Mouse (Mus musculus) embryonic facial prominence, embryonic 14.5 days (tissue): ENCODE measurements around the gene Diaph3. TPM values are rescaled to one million over a fixed set of nuclear protein-coding genes. Genes with fewer than 3 reads are reported as not detected.
A peak's percentile ranks its signal among the peaks of the same experiment; 100 is the strongest.

Source experiments
- ATAC-seq: fragments of 200-750 bp; cut with Nextera tagmentation; 2 replicates; pipeline ENCODE4 v1.8.0; 2017; ENCODE audit warnings: low read depth, moderate number of reproducible peaks, moderate TSS enrichment
- DNase-seq: peaks from one replicate; pipeline ENCODE4 v3.0.0-alpha.2; 2015; ENCODE audit warnings: low spot score
- H3K27ac ChIP-seq: fragments of 300-500 bp; sonication (generic); replicated peaks from 2 replicates; pipeline ENCODE4 v1.5.1; 2014; ENCODE audit warnings: low read depth, mild to moderate bottlenecking, low read length, moderate library complexity
- H3K27me3 ChIP-seq: fragments of 300-500 bp; sonication (generic); replicated peaks from 2 replicates; pipeline ENCODE4 v1.6.1; 2014; ENCODE audit warnings: low read length; ENCODE audit not compliant: control insufficient read depth, insufficient read depth
- H3K36me3 ChIP-seq: fragments of 300-500 bp; sonication (generic); 2 replicates; pipeline ENCODE4 v1.6.1; 2014; ENCODE audit warnings: low read length, mixed read lengths; ENCODE audit not compliant: control insufficient read depth, insufficient read depth
- H3K4me1 ChIP-seq: fragments of 300-500 bp; sonication (generic); 2 replicates; pipeline ENCODE4 v1.6.1; 2014; ENCODE audit warnings: antibody characterized with exemption, low read length; ENCODE audit not compliant: control insufficient read depth, insufficient read depth
- H3K4me2 ChIP-seq: fragments of 300-500 bp; sonication (generic); 2 replicates; pipeline ENCODE4 v1.6.1; 2014; ENCODE audit warnings: low read depth, mild to moderate bottlenecking, low read length, moderate library complexity, mixed read lengths
- H3K4me3 ChIP-seq: fragments of 300-500 bp; sonication (generic); 2 replicates; pipeline ENCODE4 v1.5.1; 2014; ENCODE audit warnings: low read depth, mild to moderate bottlenecking, low read length
- H3K9ac ChIP-seq: fragments of 300-500 bp; sonication (generic); 2 replicates; pipeline ENCODE4 v1.6.1; 2014; ENCODE audit warnings: low read depth, mild to moderate bottlenecking, low read length, moderate library complexity, mixed read lengths
- H3K9me3 ChIP-seq: fragments of 300-500 bp; sonication (generic); 2 replicates; pipeline ENCODE4 v1.6.1; 2016; ENCODE audit warnings: low read length; ENCODE audit not compliant: control insufficient read depth
- WGBS: fragments of 180-500 bp; shearing (Covaris S2); extraction: QIAGEN DNeasy Blood & Tissue Kit; methylation state at CpG from one replicate; pipeline ENCODE4 v1.1.7; 2014; 5-methylcytosine and 5-hydroxymethylcytosine counted together
- polyA plus RNA-seq: library from polyadenylated mRNA; unstranded; fragments of >200 nt; fragmentation: Nextera tagmentation; extraction: Ambion mirVana; gene quantifications from 2 replicates; pipeline ENCODE4 v1.2.1, GENCODE M21; 2014

Diaph3 gene
- polyA plus RNA-seq, 1 experiment from 2014 or later: 9.5 TPM

DNA sequence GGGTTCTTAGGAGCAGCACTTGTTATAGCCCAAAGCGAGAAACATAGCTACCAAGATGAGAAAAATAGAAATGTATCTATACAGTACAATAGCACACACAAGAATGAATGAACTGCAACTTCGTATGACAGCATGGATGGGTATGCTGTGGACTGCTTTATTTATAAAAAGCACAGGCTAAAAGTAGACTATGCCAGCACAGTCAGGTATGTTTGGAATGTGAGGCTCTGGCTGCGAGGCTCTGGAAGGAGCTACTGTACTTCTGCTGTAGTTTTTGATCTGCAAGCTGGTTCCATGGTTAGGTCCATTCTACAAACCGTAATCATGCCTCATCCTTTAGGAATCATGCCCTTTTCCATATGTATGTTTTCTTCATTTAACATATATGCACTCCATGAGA lies 383.9 kb downstream of the Diaph3 start:
- Histone ChIP-seq H3K27ac (peak overlapping the region; percentile 8; the same call in 1 of the 2 replicates), H3K4me1 (peaks cover 8% of the 10 kb centered on the region), H3K9ac (no peak overlapping the region), H3K4me2 (no peak overlapping the region), H3K27me3 (no peaks in the 10 kb centered on the region), H3K36me3 (no peaks in the 10 kb centered on the region), H3K4me3 (no peak overlapping the region), H3K9me3 (no peaks in the 10 kb centered on the region)
- no peak for ATAC-seq
- WGBS: 50% methylated on average over 4 of the region's 4 CpGs
- no peak for DNase-seq

DNA sequence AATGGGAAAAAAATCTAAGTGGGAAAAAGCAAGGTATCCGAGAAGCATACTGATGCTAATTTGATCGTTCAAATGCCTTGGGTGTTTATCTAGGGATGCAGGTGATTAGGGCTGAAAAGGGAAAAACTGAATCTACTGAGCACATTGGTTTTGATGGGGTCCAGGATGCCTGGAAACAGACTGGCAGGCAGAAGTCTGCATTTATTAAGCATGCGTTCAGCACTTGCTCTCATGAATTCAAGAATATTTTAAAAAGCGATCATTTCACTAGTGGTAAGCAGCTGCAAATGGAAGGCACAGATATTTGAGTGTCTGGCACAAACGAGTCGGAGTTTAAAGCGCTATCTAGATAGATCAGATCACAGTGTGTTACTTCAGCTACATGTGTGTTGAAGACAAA lies 390.7 kb downstream of the Diaph3 start:
- Histone ChIP-seq H3K9ac (no peak overlapping the region), H3K36me3 (no peaks in the 10 kb centered on the region), H3K4me1 (no peaks in the 10 kb centered on the region), H3K27me3 (no peaks in the 10 kb centered on the region), H3K27ac (no peak overlapping the region), H3K9me3 (no peaks in the 10 kb centered on the region), H3K4me3 (no peak overlapping the region), H3K4me2 (no peak overlapping the region)
- WGBS: 77% methylated on average over 7 of the region's 7 CpGs
- ATAC-seq (no peak), DNase-seq (no peak)

DNA sequence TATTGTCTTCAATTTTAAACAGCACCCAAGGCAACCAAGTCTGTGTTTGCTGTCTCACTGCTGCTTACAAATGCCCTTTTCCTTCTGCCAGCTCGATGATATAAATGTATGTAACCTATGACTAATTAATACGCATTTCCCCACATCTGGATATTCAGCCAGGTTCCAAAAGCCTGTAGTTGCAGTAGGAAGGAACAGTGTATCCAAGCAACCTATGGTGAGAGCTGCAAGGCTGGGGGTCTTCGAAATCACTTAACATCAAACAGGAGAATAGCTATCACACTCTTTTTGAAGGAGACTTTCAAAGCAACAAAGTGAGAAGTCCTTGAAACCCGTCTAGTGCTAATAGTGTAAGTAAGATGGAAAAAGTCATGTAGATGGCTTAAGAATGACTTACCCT lies 391.6 kb downstream of the Diaph3 start:
- Histone ChIP-seq H3K9ac (no peak overlapping the region), H3K27me3 (no peaks in the 10 kb centered on the region), H3K4me2 (no peak overlapping the region), H3K27ac (no peak overlapping the region), H3K9me3 (no peaks in the 10 kb centered on the region), H3K4me1 (no peaks in the 10 kb centered on the region), H3K36me3 (no peaks in the 10 kb centered on the region), H3K4me3 (no peak overlapping the region)
- ATAC-seq (no peak), DNase-seq (no peak)
- WGBS: 74% methylated on average over 4 of the region's 4 CpGs

DNA sequence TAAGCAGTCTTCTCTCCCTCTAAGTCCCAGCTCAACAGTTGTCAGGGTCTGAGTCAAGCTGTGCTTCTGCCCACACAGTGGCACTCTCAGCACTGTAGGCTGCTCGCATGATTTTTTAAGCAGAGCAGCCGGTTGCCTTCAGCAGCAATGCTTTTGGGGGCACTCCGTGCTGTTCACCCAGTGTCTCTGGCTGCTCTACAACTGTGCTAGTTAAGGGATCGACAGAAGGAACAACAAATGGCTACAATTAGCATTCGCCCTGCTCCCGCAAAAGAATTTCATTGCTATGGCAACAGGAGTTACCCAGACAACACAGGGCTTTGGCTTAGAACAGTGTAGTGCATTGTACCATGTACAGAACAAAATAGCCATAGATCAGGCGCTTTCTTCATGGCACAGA lies 392.2 kb downstream of the Diaph3 start:
- DNase-seq (peak; percentile 82), ATAC-seq (peak; percentile 96)
- no peak overlapping the region; the same call in 1 of the 2 replicates for H3K27ac ChIP-seq
- H3K9ac ChIP-seq: peak overlapping the region; percentile 35; the same call in 1 of the 2 replicates
- H3K4me2 ChIP-seq: peak overlapping the region; percentile 37
- no peaks in the 10 kb centered on the region for H3K4me1 ChIP-seq
- H3K36me3 ChIP-seq: no peaks in the 10 kb centered on the region
- H3K27me3 ChIP-seq: no peaks in the 10 kb centered on the region
- 12% methylated on average over 7 of the region's 7 CpGs for WGBS
- H3K9me3 ChIP-seq: no peaks in the 10 kb centered on the region
- H3K4me3 ChIP-seq: no peak overlapping the region

DNA sequence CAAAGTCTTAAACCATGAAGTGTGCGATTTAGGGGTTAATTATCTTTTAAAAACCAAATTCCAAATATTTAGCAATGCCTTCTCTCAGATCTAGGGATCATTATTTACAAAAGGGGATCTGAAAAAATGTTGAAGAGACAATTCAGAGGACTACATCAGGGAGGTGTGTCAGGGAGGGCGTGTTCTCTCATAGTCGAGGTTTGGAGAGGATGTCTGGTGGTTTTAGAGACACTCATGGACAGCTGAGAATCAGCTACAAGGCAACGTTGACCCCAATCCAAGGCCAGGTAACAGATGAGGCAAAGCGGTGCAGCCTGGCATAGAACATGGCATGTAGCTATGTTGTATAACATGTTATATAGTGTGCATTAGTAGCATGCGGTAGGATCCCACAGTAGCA lies 396.5 kb downstream of the Diaph3 start:
- ATAC-seq (no peak), DNase-seq (no peak)
- no peaks in the 10 kb centered on the region for H3K36me3 ChIP-seq
- WGBS: 89% methylated on average over 6 of the region's 6 CpGs
- no peaks in the 10 kb centered on the region for H3K4me1 ChIP-seq
- H3K4me3 ChIP-seq: no peak overlapping the region
- H3K27ac ChIP-seq: no peak overlapping the region
- no peak overlapping the region for H3K4me2 ChIP-seq
- no peaks in the 10 kb centered on the region for H3K9me3 ChIP-seq
- no peaks in the 10 kb centered on the region for H3K27me3 ChIP-seq
- no peak overlapping the region for H3K9ac ChIP-seq

DNA sequence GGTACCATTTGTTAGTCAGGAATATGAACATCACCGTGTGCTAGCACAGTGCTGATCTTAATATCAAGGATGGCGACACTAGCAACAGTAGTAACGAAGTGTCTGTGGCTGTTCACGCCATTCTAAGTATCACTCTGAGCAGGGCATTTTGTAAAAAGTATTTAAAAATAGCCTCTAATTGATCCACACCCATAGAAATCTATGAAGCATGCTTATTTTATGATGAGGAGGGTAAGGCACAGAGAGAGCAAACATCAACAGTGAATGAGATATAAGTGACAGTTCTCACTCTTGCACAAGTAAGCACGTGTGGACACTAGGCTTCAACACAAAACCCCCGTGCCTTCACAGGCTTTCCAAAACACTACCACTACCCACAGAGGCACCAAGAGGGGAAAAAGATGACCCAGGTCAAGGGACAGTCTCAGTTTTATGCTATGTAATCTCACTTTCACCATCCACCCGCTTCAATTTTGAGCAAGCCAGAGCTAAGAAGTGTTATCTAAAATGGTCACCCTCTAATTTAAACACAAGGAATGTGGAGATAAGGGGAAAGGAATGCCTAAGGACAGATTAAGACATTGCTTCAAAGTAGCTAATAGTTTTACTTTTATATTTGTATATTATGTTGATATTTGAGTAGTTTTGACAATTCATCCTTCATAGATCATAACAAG lies 399.0 kb downstream of the Diaph3 start:
- DNase-seq (no peak), ATAC-seq (no peak)
- no peaks in the 10 kb centered on the region for H3K36me3 ChIP-seq
- WGBS: 90% methylated on average over 7 of the region's 7 CpGs
- no peaks in the 10 kb centered on the region for H3K9me3 ChIP-seq
- H3K4me1 ChIP-seq: no peaks in the 10 kb centered on the region
- H3K27ac ChIP-seq: no peak overlapping the region
- no peak overlapping the region for H3K4me2 ChIP-seq
- no peak overlapping the region for H3K4me3 ChIP-seq
- no peak overlapping the region for H3K9ac ChIP-seq
- no peaks in the 10 kb centered on the region for H3K27me3 ChIP-seq

DNA sequence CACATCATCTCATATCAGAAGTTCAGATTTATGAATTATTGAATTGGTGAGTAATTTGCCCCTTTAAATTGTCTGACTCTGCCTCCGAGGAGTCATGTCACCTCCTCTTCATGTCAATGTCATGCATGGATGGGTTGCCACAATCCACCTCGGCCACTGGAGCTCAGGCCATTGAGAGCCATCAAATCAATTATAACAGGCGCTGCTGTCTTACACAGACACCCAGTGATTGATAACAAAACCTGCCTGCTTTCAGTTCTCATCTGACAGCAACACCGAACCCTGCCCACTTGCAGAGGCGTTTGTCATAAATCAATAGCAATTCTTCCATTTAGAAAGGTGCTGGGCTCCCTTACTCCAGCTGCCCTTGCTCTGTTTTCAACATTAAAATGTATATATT lies 402.1 kb downstream of the Diaph3 start:
- 71% methylated on average over 5 of the region's 5 CpGs for WGBS
- no peak overlapping the region for H3K4me2 ChIP-seq
- H3K27ac ChIP-seq: no peak overlapping the region
- DNase-seq (no peak), ATAC-seq (no peak)
- H3K4me3 ChIP-seq: no peak overlapping the region
- H3K27me3 ChIP-seq: no peaks in the 10 kb centered on the region
- no peaks in the 10 kb centered on the region for H3K9me3 ChIP-seq
- H3K4me1 ChIP-seq: no peaks in the 10 kb centered on the region
- H3K36me3 ChIP-seq: no peaks in the 10 kb centered on the region
- H3K9ac ChIP-seq: no peak overlapping the region

DNA sequence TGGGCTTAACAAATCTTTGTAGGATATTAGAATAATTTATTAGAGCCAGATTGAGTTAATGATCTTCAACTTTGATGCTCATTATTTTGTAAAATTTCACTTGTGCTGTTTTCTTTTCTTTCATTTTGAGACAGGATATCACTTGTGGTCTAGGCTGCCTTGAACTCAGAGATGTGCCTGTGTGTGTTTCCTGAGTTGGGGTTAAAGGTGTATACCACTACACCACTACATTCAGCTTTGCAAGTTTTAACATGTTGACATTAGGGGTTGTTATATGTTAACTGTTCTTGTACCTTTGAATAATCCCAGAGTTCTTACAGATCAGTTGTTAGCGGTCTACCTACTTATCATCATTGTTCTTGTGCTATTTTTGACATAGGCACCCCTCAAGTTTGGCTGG lies 404.4 kb downstream of the Diaph3 start:
- ATAC-seq: no peak
- H3K27ac ChIP-seq: no peak overlapping the region
- no peak overlapping the region for H3K9ac ChIP-seq
- whole genome bisulfite sequencing: 89% methylated on average over 1 of the region's 1 CpGs
- no peaks in the 10 kb centered on the region for H3K27me3 ChIP-seq
- no peaks in the 10 kb centered on the region for H3K9me3 ChIP-seq
- no peaks in the 10 kb centered on the region for H3K36me3 ChIP-seq
- DNase-seq: no peak
- no peak overlapping the region for H3K4me3 ChIP-seq
- no peak overlapping the region for H3K4me2 ChIP-seq
- H3K4me1 ChIP-seq: no peaks in the 10 kb centered on the region

DNA sequence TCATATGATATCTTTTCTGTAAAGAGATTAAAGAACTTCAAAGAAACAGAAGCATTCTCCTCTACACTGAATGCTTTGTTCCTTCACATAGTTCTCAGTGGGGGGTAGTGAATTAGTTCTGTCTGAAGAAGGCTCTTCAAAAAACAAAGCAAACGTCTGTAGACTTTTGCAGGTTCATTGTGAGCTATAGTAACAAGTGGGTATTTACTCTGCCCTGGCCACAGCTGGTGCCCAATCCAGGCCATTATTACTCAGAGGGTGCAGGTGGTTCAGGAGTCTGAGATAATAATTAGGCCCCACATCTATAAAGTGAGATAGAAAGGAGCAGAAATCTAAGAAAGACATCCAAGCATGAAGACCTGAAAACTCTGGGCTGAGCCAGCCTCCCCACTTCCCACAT lies 409.7 kb downstream of the Diaph3 start:
- DNase-seq: no peak
- Histone ChIP-seq H3K9ac (no peak overlapping the region), H3K4me2 (no peak overlapping the region), H3K27me3 (no peaks in the 10 kb centered on the region), H3K4me1 (no peaks in the 10 kb centered on the region), H3K9me3 (no peaks in the 10 kb centered on the region), H3K27ac (no peak overlapping the region), H3K4me3 (no peak overlapping the region), H3K36me3 (no peaks in the 10 kb centered on the region)
- no peak for ATAC-seq
- 20% methylated on average over 1 of the region's 1 CpGs for WGBS
